Mouse (Mus musculus): ENCODE results near the gene Sesn1.

- TF ChIP-seq POLR2A (IDR thresholded peaks at IDR 0.05; ENCODE audit: control insufficient read depth in 1 of 2, insufficient read depth in 1 of 2, low read depth in 1 of 2, low read length in 2 of 2, poor library complexity in 1 of 2), result no peak
- TF ChIP-seq CHD2 (IDR thresholded peaks at IDR 0.05; ENCODE audit: low read length), result no peak
- TF ChIP-seq HCFC1 (IDR thresholded peaks at IDR 0.05; ENCODE audit: low read depth, low read length), result no peak
- TF ChIP-seq CTCF (IDR thresholded peaks at IDR 0.05 in 2 of 3, conservative IDR thresholded peaks at IDR 0.05 in 1 of 3; ENCODE audit: control insufficient read depth in 1 of 3, insufficient read depth in 1 of 3, low read depth in 2 of 3, low read length in 3 of 3, poor library complexity in 1 of 3, severe bottlenecking in 1 of 3), result peak; percentile 72 to 96 (median 76)
- no peak for TF ChIP-seq NELFE (IDR thresholded peaks at IDR 0.05; ENCODE audit: low read depth, low read length)
- TF ChIP-seq MYC (IDR thresholded peaks at IDR 0.05; ENCODE audit: low read depth, low read length), result no peak
- TF ChIP-seq BHLHE40 (IDR thresholded peaks at IDR 0.05; ENCODE audit: borderline replicate concordance, low read depth, low read length), result peak; percentile 40; the same call in 1 of the 2 replicates
- TF ChIP-seq NRF1 (IDR thresholded peaks at IDR 0.05; ENCODE audit: insufficient read depth, low read depth, low read length, poor library complexity, severe bottlenecking), result no peak
- no peak for TF ChIP-seq EP300 (IDR thresholded peaks at IDR 0.05; ENCODE audit: low read depth in 1 of 2, low read length in 2 of 2)
- no peak for TF ChIP-seq POLR2AphosphoS2 (IDR thresholded peaks at IDR 0.05; ENCODE audit: low read length)
- TF ChIP-seq ZNF384 (IDR thresholded peaks at IDR 0.05; ENCODE audit: low read depth, low read length), result peak; percentile 11; the same call in 1 of the 2 replicates
Observed at GRCm38 (mm10) chr10:41830851-41831522, 21.3 kb downstream of the Sesn1 start.

All from MEL (cell line).